Mouse (Mus musculus) thymus, adult 18-20 months (tissue): ENCODE results near the gene Psmb7.

ENCODE experiments used
- DNase-seq, 2 experiments: peaks; one replicate each; pipeline ENCODE4 v3.0.0; 2022; ENCODE audit warnings: mixed read lengths in 2 of 2

Psmb7 gene

DNA sequence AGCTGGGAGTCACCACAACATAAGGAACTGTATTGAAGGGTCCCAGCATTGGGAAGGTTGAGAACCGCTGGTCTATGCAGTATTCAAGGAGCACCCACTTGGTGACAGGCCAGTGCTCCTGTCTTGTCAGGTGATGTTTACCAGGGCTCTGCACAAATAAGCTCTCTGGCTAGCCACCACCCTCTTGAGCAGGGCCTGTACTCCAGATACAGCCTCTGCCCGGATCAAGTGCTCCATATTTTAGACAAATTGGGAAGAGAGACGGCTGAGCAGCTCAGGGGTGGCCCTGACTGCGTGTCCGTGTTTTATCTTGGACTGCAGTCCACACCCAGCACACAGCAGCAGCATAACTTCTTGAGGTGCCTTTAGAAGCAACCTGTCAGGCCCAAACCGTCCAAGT lies 57.2 kb downstream of the Psmb7 start:
- DNase-seq = no peak

- no peak for DNase-seq
These were observed 58.5 kb downstream of the Psmb7 start for GRCm38 (mm10) chr2:38585379-38585736.

DNA sequence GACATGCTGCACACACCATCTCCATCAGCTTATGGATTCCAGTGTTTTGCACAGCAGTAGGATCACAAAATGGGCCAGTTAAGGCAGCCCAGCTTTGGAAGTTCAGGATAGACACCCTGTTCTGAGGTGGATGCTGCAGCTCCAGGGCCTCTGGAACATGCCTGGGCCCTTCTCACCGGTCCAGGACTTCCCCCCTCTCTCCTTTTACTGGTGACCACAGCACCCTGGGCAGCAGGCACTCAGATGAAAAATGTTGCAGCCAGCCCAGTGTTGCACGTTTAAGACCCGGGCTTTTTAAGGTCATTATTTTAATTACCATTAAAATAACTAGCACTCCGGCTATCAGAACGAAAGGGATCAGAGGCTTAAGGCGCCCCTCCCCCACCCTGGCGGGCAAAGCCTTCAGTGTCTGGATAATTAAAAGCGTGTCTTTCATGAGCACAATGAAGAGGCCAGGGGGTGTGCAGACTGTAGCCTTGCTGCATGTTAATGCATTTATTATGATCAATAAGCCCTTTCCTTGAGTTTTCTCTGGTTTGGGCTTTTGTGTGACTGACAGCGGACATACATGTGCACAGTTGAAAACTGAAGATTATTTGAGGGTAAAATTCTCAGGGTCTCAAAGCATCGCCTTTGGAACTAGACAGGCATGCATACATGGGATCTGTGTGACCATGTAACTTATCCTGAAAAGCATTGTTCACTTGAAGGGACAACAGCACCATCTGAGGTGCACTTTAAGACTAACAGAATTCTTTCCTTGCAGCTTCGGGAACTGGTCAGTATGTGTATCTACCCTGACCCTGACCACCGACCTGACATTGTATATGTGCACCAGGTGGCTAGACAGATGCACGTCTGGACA lies 59.1 kb downstream of the Psmb7 start:
- DNase-seq = no peak

- no peak for DNase-seq
These were observed 59.9 kb downstream of the Psmb7 start for GRCm38 (mm10) chr2:38583982-38584381.

DNA sequence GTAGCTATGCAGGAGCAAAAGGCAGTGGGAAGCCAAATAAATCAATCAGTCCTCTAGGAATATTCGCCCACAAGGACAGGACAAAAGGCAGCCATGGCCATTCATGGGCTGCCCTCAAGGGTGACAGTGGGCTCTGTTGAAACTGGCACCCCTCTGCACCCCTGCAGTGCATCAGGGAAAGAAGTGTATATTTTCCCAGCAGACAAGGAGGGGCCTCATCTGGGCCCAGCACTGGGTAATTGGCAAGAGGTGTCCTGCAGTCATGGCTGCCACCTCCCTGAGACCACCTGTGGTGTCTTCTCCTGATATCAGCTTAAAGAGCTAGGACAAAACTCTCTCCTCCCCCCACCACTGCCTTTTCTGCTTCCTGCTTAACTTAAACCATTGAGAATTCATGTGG lies 64.4 kb downstream of the Psmb7 start:
- DNase-seq = no peak

DNA sequence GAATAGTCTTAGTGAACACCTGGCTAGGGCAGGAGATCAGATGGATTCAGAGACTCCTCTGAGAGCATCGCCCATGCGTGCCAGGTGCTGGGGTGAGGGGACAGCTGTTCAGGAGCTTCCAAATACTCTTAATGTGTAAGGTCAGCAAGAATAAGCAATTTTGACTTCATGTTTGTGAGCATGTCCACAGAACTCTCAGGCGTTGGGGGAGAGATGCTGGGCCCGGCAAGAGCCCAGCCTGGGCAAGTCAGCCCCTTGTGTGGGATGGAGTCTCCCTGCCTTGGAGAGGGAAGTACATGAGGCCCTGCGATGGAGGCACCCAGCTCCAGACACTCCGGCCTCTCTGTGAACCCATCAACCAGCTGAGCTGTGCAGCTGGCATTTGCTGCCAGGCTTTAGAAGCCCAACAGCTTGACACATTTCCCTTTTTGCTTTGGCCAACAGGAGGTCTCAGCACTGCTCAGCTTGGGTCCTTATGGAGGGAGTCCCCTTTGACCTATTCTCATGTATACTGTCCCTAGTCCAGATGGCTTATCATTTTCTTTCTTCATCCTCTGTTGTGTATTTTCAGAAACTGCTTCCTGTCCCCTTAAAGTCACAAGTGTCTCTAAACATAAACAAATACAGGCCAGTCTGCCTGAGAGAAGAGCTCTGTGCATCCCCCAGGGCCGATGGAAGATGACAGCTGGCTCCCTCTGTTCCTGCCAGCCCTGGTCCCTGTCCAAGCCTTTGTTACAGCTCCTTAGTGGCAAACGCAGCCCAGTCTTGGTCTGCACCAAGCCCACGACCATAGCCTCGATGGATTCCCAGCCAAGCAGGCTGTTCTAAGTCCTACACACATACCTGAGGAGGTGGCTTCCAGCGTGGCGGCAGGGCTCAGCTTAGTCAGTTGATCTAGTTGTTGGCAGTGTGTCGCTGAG lies 65.0 kb downstream of the Psmb7 start:
- DNase-seq = no peak

DNA sequence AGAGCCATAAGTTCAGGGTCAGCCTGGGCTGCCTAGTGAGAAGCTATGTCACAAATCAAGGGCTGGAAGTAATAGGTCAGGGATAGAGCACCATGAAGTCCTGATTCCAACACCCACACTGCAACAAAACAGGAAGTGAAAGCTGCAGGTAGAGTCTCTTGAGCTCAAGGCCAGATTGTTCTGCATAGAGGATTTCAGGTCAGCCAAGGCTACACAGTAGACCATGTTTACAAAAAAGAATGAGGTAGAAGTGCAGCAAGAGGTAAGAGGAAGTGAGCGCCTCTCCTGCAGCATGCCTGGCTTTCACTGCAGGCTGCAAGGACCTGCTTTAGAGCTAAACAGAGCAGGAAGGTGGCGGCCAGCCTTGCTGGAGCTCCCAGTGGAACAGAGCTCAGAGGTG lies 69.2 kb downstream of the Psmb7 start:
- no peak for DNase-seq

DNA sequence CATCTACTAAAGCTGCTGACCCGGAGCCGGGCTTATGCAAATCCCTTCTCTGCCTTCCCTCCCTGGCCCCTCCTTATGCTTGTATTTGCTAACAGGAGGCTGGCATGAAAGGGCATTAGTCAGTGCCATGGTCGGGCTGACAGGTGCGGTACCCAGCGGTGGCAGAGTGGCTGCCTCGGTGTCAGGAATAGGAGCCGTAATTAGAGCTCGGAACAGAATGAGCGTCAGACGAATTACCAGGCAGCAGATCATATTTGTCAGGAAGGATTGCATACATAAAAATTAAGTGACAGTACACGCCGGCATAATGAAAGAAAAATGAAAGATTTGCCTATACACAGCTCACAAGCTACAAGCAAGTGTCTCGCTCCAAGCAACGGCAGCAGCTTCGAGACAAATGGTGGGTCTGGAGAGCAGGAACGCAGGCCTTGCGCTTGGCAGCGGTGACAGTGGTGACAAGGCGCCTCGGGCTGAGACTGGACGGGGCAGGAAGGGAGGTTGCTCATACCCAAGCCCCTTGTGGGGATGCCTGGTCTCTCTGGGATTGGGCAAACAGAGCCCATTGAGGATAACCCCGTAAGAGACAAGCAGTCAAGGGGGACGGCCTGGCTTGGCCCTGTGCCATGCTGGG lies 71.8 kb downstream of the Psmb7 start:
- DNase-seq = no peak

- no peak for DNase-seq
These were observed 81.3 kb downstream of the Psmb7 start for GRCm38 (mm10) chr2:38562596-38562995.

DNA sequence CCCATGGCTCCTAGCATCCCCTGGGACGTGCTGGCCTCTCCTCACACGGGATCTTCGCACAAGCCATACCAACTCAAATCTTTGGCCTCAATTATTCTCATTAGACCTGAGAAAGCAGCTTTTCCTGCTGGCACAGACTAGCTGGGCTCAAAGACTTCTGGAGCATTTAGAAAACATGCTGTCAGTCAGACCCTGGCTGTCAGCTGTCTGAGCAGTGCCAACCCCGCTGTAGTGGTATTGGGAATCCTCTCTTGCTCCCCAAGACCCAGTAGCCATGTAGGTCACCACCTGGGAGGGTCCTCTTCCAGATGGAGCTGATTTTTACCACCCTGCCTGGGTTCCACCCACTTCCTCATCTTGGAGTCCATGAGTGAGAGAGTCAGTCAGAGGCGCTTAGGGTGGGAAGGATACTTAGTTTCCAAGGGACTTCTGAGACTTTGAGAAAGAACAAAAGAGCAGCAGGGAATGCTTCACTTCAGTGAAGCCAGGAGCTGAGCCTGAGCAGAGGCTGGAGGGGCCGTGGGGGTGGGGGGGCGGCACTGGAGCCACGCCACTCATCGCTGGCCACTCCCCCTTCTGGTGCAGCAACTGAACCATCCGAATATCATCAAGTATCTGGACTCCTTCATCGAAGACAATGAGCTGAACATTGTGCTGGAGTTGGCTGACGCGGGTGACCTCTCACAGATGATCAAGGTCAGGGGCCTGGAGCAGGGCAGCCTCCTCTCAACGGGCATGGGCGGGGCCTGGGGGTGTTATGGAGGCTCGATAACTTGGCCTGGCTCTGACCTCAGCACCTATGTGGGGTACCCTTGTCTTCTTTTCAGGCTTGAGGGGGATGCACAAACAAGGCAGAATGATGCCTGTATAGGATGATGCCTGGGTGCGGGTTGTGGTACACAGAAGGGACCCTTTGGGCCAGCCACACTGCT lies 83.3 kb downstream of the Psmb7 start:
- DNase-seq = no peak

DNA sequence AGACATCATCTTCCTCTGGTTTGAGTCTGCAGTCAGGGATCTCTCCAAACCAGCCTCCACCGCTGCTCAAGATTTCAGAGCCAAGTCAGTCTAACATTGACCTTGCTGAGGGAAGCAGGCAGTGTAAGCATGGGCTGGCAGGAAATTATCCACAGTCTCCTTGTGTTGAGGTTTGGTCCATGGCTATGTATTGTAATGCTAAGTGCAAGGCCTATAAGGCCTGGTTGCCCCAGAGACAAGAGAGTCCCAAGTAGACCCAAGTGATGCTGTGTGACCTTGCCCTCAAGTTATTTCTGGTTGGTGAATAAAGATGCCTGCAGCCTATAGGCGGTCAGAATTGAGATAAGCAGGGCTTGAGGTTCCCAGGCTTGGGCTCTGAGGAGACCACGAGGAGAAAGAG lies 87.2 kb downstream of the Psmb7 start:
- no peak for DNase-seq

DNA sequence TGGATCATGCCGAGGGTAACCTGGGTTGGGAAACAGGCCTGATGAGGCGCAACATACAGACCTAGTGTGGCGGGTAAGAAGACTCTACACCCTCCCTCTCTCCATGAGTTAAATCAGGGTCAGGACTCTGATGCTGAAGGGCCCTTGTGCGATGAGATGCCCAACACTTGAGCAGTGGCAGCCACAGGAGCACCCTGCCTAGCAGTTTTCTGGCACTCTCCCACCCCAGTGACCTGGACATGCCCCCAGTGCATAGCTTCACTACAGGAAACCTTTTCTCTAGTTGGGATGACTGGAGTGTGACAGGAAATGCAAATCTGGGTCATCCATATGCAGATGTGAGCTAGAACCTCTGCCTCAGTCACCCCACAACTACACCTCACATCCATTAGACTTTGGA lies 88.2 kb downstream of the Psmb7 start:
- DNase-seq = no peak

GRCm38 (mm10) chr2:38554226-38554995 lies 89.5 kb downstream of the Psmb7 start:
- no peak for DNase-seq

GRCm38 (mm10) chr2:38552004-38552443 lies 91.9 kb downstream of the Psmb7 start:
- DNase-seq = no peak

- no peak for DNase-seq
These were observed 95.9 kb downstream of the Psmb7 start for GRCm38 (mm10) chr2:38547793-38548517.

GRCm38 (mm10) chr2:38546748-38547147 lies 97.1 kb downstream of the Psmb7 start:
- DNase-seq = no peak

DNA sequence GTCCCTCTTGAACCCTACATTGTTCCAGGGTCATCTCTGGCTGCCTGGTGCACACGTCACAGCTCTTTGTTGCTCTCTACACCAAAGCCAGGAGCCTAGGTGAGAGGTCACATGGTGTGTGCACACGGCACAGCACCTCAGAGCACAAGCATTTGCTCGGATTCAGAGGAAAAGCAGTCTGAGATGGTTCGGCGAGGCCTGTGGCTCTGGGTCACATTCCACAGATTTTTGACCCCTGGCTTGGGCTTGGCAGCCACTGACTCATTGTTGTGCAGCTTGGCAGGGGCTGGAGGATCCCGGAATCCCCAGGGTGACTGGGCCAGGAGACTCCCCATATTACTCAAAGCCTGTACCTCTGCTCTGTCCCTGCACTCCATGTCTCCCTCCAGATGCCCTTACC lies 97.7 kb downstream of the Psmb7 start:
- no peak for DNase-seq

- DNase-seq = no peak
These were observed 98.2 kb downstream of the Psmb7 start for GRCm38 (mm10) chr2:38545706-38546105.

DNA sequence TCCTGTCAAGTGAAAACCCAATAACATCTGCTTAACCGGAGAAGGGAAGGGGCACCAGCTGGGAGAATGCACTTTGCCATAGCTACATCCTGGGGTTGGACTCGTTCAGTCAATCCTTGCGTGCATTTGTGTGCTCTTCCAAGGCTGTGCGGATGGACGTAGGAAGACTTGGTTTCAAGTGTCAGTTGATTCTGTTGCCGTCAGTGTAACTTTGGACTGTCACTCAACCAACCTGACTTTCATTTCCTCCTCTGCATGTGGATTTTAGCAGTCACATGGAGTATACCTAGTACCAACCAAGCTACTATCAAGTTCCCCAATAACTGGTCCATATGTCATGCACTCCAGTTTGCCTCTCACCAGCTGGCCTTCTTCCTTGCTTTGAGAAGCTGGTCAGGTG lies 98.9 kb downstream of the Psmb7 start:
- no peak for DNase-seq

- no peak for DNase-seq
These were observed 99.5 kb downstream of the Psmb7 start for GRCm38 (mm10) chr2:38544341-38544740.

- no peak for DNase-seq
These were observed 100.7 kb downstream of the Psmb7 start for GRCm38 (mm10) chr2:38543158-38543557.
